Mouse (Mus musculus): ENCODE measurements at regions not wholly inside any gene's neighbourhood (a gene's known extent, or its start where the extent isn't known, plus 50 kb on each side); places are given as distances from the start of the nearest gene placed in this dataset.

DNA sequence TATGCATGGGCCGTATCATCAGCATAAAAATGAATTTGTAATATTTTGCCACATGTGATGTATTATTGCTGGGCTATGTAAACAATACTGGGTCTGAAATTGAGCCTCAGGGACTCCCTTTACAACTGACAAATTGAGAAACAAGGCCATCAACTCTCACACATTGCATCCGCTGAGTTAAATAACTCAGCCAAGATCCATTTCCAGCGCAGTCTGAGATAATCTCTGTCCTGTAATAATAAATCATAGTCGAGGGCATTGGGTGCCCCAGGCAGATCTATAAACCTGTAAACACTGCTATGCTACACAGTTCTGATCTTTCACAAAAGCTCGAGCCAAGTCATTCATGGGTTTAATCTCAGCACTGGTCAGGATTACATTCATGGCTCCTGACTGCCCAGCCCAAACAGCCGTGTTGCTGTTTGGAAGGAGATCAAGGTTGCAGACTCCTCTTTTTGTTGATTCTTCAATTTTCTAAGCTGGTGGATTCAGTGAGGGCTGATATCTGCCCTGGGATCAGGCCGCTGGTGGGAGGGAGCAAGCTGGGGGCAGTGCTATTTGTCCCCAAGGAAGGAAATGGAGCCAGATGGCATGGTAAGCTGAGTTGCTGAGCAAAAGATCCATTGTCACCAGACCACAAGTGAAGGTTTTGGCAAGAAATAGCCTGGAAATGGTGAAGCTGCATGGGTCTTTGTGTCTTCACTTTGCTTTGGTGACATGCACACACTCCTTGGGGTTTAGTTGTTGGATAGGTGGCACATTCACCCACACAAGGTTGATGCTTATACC is 160.0 kb upstream of the Bmper start:
- DNase-seq (ENCODE audit: extremely low spot score, low read depth, low spot score): no peak

DNA sequence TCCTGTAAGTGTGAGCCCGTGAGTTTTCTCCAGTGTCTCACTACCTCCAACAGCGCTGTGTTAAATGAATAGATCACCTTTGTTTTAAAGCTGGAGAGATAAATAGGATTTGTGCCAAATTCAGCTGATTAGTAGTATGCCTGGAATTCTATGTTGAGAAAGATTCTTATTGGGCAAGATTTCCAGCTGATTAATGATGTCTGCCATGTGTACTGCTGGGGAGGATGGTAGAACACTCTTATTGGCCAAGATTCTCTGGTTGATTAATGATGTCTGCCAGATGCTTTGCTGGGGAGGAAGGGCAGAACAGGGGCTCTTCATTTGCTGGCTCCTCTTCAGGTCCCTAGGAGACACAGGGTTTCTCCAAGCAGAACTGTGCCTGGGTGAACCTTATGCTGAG is 158.9 kb upstream of the Bmper start:
- no peak for DNase-seq (ENCODE audit: extremely low spot score, low read depth, low spot score)

DNA sequence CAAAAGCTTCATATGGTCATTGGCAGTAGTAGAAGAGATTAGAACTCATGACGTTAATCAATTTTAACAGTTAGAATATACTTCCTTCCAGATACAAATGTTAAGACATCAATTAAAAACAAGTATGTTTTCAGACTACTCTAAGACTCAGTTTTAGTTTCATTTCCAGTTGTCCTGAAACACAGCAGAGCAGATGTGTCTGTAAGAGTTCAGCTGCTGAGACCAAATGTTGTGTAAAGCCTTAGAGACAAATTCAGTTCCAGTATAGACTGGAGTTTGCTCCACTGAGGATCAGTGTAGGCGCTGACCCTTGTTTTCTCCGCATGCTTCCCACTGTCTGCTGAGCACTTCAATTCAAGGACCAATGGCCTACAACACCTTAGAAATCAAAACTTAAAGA is 158.1 kb upstream of the Bmper start:
- no peak for DNase-seq (ENCODE audit: extremely low spot score, low read depth, low spot score)

DNA sequence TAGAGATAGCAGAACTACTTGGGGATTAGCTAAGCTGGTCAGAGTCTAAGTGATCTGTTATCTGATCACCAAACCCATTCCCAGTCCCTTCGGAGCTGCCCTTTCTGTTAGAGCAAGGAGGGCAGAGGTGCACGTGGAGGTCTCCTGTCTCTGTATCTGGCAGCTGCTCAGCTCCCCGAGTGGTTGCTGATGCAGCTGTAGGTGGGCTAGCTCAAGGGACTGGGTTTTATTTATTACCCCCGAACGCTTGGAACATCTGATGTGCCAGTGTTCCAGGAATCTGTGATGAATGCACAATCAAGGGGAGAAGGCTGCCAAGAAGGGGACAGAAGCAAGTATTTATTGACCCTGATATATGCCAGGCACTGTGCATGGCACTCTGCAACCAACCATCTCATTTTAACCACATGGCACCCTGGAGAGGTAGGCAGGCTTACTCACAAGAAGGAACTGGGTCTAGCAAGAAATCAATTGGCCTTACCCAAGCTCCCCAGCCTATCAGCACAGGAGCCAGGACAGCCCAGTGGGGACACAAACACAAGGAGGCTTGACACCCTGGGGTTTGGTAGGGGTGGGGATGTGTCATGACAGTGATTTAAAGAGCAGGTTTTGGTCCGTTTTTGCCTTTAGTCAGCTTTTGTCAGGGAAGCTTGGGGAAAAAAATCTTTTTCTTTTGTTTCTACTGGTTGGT is 154.6 kb upstream of the Bmper start:
- DNase-seq (ENCODE audit: extremely low spot score, low read depth, low spot score): no peak

DNA sequence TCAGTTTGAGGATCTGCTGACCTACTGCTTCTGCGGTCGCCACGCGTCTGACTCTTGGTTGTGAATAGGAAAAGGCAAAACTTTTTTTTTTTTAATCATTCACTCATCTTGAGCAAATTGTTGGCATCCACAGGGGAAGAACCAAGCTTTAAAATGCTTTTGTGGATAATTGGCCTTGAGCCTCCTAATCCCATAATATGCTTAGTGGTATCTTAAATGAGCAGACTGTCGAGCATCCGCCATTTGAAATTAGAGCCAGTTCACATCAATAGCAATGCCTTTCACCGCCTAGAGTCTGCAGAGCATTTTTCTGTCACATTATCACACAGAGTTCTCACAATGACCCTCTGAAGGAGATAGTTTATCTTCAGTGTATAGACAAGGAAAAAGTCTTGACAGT is 153.7 kb upstream of the Bmper start:
- DNase-seq (ENCODE audit: extremely low spot score, low read depth, low spot score): no peak

DNA sequence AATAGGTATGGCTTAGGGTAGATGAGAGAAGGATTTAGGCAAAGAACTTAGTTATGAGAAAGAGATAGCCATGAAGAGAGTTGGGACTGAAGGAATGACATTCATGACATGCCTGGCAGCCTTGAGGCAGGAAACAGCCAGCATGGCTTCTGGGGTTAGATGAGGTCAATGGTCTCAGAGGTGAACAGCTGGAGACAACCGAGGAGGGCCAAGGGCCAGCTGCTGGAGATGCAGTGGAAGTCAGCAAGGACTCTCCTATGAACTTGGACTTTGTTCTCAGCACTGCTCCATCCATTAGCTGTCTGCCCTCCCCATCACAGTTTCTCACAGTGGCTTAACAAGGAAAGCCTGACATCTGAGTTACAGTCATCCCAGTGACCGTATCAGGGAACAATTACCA is 151.9 kb upstream of the Bmper start:
- no peak for DNase-seq (ENCODE audit: extremely low spot score, low read depth, low spot score)

DNA sequence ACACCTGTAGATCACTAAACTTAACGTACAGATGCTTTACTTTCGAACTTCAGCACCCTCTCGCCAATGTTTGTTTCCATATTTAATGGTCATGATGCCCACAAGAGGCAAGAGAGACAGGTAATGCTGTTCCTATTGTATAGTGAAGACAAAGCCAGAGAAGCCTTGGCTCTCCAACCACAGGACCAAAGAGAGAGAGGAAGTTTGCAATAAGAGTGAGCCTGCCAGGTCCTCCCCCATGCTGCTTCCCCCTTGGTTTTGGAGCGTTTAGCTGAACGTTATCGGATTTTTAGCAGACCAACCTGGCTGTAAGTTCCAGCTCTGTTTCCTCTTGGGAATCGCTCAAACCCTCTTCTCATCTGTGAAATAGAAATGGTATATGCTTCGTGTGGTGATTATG is 150.1 kb upstream of the Bmper start:
- DNase-seq (ENCODE audit: extremely low spot score, low read depth, low spot score): no peak

DNA sequence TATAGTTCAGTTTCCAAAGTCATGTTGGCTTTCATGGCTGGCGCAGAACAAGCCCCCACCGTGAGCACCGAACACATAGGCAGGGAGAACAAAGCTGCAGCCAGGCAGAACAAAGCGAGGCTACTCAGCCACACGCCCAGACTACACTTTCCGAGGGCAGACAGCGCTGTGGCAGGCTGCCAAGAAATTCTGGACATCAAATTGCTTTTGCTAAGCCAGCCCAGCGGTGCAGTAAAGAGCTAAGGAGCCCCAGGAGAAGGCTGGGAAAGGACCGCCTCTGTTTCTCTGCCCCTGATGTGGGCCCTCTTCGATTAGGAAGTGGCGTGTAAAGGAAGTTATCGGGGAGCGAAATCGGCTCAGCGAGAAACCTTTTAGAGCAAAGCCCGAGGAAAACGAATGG is 139.3 kb upstream of the Bmper start:
- DNase-seq (ENCODE audit: extremely low spot score, low read depth, low spot score): no peak

DNA sequence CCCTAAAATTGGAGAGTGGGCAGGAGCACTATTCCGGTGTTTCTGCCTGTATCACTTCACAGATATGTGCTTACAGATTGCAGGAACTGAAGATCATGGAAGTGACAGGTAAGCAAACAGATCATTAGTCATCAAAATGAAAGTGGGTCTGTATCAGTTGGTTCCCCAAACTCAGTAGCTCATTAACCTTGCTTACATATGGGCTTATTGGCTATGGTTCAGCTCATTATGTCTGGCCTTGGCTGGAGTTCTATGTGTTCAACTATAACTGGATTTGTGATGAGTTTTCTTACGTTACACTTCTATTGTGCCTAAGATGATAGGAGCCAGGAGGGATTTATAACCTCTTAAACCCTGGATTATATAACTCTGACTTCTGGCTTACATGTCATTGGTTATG is 133.5 kb upstream of the Bmper start:
- no peak for DNase-seq (ENCODE audit: extremely low spot score, low read depth, low spot score)

DNA sequence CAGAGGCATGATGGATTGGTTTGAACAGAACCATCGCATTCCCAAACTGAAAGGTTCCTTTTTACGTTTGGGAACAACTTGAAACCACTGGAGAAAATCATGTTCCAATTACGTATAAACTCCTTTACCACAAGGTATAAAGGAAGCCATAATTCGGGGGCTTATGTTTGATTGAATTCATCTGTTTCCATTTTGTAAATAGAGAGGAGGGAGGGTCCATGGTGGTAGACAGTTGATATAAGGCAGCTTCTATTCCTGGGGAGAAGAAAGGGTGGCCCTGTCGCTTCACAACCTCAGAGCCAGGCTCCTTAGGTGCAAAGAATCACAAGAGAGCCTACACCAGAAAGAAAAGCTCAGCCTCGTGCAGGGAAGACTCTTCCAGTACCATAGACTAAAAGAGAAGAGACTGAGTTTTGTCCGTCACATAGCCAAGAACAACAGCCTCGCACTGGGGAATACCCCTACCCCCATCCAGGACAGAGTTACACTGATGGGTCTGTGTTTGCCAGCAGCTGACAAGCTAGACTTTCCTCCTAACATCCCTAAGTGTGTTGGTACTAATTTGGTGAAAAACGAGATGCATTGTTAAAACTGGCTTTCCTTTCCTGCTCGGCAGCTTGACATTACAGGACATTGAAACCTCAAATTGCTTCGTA is 125.6 kb upstream of the Bmper start:
- no peak for DNase-seq (ENCODE audit: extremely low spot score, low read depth, low spot score)

DNA sequence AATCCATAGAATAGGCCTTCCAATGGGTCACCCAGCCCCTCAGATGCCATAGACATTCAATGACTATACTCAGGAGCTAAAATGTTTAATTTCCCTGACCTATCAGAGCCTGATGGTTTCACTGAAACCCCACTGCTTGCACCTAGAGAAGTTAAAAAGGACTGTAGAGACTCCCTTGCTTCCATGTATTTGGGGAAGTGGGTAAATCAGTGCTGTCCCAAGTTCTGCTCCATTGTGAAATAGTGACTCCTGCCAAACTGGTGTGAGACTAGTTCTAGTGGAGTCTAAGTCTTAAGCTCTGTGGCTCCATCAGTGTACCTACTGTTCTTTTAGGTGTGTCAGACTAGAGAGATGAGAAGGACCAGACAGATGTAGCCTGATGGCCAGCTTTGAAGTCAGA is 121.3 kb upstream of the Bmper start:
- DNase-seq (ENCODE audit: extremely low spot score, low read depth, low spot score): no peak

DNA sequence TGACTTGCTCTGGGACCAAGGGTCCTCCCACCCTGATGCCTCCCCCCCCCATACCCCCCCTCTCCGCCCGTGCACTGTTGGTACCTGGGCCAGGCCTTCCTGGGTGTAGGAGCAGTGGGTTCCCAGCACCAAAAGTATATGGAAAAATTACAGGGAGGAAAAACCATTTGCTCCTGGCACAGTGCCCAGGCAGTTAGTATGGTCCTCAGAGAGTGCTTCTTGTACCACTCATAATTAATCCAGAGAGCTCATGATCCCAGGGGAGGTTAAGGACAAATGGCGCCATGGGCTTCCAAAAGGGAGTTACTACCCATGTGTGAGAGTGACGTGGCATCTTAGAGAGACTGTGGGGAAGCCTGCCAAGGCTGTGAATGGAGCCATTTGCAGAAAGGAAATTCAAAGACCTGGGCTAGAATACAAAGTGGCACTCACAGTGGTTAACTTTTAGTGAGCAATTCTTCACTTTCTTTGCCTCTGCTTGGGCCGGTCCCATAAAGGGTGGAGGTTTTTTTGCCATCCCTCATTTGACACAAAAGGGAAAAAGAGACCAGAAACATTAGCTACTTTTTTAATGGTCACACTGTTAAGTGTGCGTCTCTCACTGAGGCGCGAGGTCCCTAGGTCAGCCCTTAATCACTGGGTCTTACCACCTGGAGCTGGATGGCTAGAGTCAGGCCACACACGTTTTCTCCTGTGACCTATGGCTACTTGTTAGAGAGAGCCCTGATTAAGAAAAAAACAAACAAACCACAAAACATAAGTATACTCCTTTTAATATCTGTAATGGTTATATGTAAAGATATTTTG is 120.7 kb upstream of the Bmper start:
- no peak for DNase-seq (ENCODE audit: extremely low spot score, low read depth, low spot score)

DNA sequence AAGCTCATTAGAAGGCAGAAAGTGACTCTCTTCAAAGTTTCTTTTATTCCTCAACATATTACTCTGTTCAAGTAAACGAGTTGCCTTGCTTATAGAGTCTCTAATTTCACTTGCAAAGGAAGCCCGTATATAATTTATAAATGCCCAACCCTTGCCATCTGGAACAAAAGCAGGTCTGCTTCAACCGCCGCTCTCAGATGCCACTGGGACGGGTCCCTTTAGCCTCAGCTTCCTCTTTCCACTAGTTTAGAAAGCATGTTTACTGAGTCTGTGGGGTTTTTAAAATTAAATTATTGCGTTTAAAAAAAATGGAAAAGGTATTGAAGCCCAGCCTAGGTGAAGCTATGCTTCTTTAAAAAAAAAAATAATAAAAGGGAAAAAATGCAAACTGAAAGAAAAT is 111.4 kb upstream of the Bmper start:
- no peak for DNase-seq (ENCODE audit: extremely low spot score, low read depth, low spot score)

DNA sequence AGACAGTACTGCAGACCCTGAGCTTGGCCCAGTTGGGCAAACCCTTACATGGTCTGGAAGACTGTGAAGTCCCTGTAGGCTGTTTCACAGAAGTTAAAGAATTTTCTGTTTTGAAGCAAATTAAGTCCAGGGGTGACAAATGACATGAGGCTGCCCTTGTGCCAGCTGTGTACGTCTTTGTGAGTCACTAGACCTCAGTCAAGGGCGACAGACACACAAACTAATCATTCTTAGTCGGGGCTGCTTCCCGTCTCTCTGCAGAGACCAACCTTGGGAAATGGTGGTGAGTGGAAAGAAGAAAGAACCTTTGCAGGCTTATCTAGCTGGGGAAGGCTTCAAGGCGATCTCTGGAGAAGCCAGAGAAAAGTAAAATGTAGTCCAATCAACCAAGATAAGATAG is 107.8 kb upstream of the Bmper start:
- no peak for DNase-seq (ENCODE audit: extremely low spot score, low read depth, low spot score)

DNA sequence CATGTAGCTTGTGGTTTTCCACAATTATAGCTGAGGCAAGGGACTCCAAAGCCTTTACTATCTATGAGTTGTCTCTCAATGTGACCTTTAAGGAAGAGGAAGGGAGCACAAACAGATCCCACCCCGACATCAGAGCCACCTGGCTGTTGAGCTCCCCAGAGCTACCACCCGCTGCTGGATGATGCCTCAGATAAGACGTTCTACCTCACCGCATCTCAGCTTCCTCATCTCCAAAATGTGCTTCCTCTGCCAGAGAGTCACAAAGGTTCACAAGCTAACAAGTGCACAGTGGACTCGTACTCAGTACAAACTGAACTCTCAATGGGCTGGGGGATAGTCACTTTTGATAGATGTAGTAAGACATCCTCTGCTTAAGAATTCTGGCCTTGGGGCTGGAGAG is 107.3 kb upstream of the Bmper start:
- DNase-seq (ENCODE audit: extremely low spot score, low read depth, low spot score): no peak

DNA sequence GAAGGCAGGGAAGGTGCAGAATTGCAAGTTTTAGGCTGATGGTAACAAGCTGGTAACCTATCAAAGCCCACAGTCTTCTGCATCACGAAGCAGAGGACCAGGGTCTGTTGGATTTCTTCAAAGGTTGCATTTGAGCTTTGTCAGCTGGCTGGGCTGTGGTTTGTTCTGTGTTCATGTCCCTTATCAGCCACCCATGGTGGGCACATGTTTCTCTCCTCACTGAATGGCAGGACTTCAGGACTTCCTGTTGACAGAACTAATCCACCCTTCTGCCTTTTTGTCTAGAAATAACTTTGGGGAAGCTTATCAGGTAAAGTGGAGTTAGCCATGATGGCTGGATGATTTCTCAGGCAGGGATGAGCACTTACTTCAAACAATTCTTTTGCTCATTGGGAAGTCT is 106.6 kb upstream of the Bmper start:
- no peak for DNase-seq (ENCODE audit: extremely low spot score, low read depth, low spot score)

DNA sequence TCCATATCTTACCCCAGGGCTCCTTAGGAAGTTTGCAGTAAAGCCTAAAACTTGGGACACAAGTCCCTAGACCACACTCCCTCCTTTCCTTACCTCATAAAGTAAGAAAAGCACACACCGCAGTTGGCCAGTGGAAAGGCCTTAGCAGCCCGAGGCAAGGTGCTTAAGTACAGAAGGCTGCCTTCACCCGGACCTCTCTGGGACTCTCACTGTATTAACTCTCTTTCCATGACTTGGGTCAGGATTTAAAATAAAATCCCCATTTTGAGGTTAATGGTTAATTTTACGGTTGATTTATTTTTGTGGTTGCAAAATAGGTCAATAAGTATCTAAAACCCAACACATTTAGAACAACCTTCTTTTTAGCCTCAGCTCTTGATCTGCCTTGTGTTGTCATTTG is 103.1 kb upstream of the Bmper start:
- DNase-seq (ENCODE audit: extremely low spot score, low read depth, low spot score): no peak

DNA sequence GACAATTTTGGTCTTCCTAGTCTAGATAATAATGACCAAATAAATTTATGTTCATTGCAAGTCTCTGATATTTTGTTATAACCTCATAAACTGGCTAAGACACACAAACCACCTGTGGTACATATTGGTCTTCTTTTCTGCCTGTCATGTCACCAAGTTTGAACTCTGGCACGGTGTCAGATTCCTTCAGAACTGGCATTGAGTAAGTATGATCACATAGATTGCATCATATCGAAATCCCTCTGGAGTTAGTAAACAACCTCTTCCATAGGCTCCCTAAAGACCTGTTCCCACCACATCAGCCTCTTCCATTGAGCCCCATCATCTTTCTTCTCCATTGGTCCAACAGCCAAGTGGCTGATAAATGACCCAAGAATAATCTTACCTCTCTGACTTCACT is 102.1 kb upstream of the Bmper start:
- no peak for DNase-seq (ENCODE audit: extremely low spot score, low read depth, low spot score)

DNA sequence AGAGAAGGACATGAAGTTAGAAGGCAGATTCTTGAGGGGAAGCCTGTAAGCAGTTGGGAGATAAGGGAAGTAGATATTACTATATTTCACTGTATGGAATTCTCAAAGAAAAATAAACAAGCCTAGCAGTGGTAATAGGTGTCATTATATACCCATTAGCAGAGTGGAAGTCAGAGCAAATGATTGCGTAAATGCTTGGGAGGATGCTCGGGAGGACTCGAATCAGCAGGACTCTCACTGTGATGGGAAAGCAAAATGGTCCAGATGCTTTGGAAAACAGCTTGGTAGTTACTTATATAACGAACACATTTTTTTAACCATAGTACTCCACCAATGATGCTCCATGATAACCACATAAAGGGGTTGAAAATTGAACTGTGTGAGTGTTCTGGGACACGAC is 100.4 kb upstream of the Bmper start:
- DNase-seq (ENCODE audit: extremely low spot score, low read depth, low spot score): no peak

DNA sequence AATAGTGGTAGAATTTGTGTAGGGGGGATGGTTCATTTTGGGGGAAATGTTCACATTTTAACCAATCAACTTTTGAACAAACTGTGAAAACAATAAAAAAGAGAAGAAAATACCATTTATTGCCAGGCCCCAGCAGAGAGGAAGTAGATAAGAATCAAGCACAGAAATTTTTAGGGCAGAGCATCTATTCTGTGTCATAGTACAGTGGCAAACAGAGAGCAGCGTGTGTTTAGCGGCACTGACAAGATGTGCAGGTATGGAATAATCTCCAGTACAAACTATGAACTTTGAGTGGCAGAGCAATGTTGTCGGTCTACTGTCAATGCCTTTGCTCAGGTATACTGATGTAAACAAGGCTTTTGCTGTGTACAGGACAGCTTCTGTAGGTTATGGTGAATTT is 99.4 kb upstream of the Bmper start:
- DNase-seq (ENCODE audit: extremely low spot score, low read depth, low spot score): no peak

Data from hindlimb bud, embryonic 11.5 days (tissue).